Mouse (Mus musculus) forebrain, embryonic 12.5 days (tissue): ENCODE measurements at regions not wholly inside any gene's neighbourhood (a gene's known extent, or its start where the extent isn't known, plus 50 kb on each side); places are given as distances from the start of the nearest gene placed in this dataset.
A peak's percentile ranks its signal among the peaks of the same experiment; 100 is the strongest.

Source experiments
- ATAC-seq: fragments of 200-750 bp; cut with Nextera tagmentation; 2 replicates; pipeline ENCODE4 v1.8.0; 2017; ENCODE audit warnings: moderate TSS enrichment; ENCODE audit not compliant: low FRiP score
- H3K27ac ChIP-seq: fragments of 300-500 bp; sonication (generic); 2 replicates; pipeline ENCODE4 v1.5.1; 2016; ENCODE audit warnings: mild to moderate bottlenecking
- H3K27me3 ChIP-seq: fragments of 300-500 bp; sonication (generic); 2 replicates; pipeline ENCODE4 v1.6.1; 2016; ENCODE audit warnings: mild to moderate bottlenecking
- H3K36me3 ChIP-seq: fragments of 300-500 bp; sonication (generic); replicated peaks from 2 replicates; pipeline ENCODE4 v1.6.1; 2016; ENCODE audit warnings: mild to moderate bottlenecking
- H3K4me1 ChIP-seq: fragments of 300-500 bp; sonication (generic); 2 replicates; pipeline ENCODE4 v1.6.1; 2016
- H3K4me2 ChIP-seq: fragments of 300-500 bp; sonication (generic); 2 replicates; pipeline ENCODE4 v1.6.1; 2016; ENCODE audit warnings: mild to moderate bottlenecking, moderate library complexity
- H3K4me3 ChIP-seq: fragments of 300-500 bp; sonication (generic); replicated peaks from 2 replicates; pipeline ENCODE4 v1.5.1; 2016; ENCODE audit warnings: mild to moderate bottlenecking
- H3K9ac ChIP-seq: fragments of 300-500 bp; sonication (generic); 2 replicates; pipeline ENCODE4 v1.6.1; 2016; ENCODE audit warnings: mild to moderate bottlenecking
- H3K9me3 ChIP-seq: fragments of 300-500 bp; sonication (generic); 2 replicates; pipeline ENCODE4 v1.6.1; 2016
- WGBS: fragments of 180-500 bp; shearing (Covaris S2); methylation state at CpG from one replicate; pipeline ENCODE4 v1.1.7; 2016; 5-methylcytosine and 5-hydroxymethylcytosine counted together

DNA sequence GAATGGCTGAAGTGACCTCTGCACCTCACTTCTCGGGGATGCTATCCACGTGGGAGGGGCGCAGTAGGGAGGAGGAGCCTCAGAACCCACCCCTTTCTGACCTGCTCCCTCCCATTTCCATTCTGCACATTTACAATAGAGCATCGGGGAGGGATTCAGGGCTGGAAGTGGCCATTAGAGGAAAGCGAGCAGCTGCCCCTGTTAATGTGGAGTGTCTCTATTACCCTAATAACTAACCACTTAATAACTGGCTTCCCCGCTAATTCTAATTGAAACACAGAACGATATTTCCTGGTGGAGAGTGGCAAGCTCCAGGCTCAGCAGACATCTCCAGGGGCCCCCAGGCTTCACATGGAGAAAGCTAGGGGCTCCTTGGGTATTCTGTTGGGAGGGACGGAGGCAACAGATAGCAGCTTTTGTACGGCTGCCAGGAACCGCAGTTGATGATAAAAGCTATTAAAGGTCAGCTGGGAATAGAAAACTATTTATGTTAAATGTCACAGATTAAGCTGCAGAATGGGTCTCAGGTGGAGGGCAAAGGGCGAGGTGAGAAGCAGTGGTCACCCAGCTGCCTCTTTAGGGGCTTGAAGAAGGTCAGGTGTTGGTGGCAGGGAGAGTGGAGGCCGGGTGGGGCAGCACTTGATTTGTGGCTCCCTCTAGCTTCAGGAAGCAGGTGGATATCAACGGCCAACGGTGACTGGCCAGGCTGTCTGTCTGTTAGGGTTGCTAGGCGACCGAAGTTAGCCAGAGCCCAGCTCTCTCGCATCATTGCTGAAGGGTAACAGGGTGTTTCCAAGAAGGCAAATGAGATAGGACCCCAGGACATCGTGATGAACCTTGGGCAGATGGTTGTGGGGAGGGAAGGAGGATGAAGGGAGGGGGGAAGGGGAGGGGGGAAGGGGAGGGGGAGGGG lies 118.4 kb upstream of the Sdk2 start:
- Histone ChIP-seq H3K9me3 (peaks cover under 1% of the 10 kb centered on the region; the same call in 1 of the 2 replicates), H3K27me3 (0 out of 2 replicates have a peak, but pooled peaks cover 13% of the 10 kb centered on the region), H3K4me2 (no peak overlapping the region), H3K4me3 (no peak overlapping the region), H3K4me1 (peaks cover 20% of the 10 kb centered on the region), H3K27ac (no peak overlapping the region), H3K9ac (no peak overlapping the region), H3K36me3 (no peaks in the 10 kb centered on the region)
- WGBS: 41% methylated on average over 18 of the region's 18 CpGs
- peak; percentile 68 for ATAC-seq

DNA sequence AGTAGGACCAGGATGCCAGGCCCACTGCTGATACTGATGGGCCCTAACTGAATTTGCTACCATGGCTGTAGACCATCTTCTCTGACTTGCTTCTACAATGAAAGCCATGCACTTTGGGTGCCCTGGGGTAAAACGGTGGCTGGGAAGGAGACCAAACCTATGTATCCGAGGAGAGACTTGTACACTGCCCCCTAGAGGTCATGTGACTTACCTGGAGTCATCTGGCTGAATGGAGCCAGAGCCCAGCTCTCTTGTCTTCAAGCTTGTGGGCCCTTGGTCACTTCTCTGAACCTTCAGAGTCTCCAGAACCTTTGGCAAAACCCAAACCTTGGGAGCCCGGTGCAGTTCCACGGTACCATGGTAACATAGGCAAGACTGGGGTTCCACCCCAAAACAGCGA lies 117.6 kb upstream of the Sdk2 start:
- Histone ChIP-seq H3K4me2 (no peak overlapping the region), H3K4me1 (peaks cover 20% of the 10 kb centered on the region), H3K9ac (no peak overlapping the region), H3K9me3 (no peaks in the 10 kb centered on the region), H3K27me3 (0 out of 2 replicates have a peak, but pooled peaks cover 9% of the 10 kb centered on the region), H3K27ac (no peak overlapping the region), H3K4me3 (no peak overlapping the region), H3K36me3 (no peaks in the 10 kb centered on the region)
- WGBS: 84% methylated on average over 5 of the region's 5 CpGs
- ATAC-seq: no peak

DNA sequence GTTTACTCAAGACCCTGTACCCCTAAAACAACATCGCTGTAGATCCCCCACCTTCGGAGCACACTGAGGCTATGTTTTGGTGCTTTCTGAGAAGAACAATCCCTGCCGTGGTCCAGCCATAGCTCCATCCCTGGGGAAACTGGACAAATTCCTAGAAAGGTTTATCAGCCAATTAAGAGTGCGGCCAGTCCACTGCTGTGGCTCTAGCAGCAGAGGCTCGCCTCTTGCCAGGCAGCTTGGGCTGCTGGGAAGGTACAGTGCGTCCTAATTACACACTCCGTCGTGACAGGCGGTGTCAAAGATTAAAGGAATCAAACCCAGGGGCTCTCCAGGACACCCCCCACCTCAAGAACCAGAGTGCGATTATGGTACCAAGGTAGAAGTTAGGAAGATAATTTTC lies 116.4 kb upstream of the Sdk2 start:
- Histone ChIP-seq H3K4me1 (peaks cover 30% of the 10 kb centered on the region), H3K27me3 (0 out of 2 replicates have a peak, but pooled peaks cover 9% of the 10 kb centered on the region), H3K27ac (no peak overlapping the region), H3K9me3 (no peaks in the 10 kb centered on the region), H3K4me2 (no peak overlapping the region), H3K36me3 (no peaks in the 10 kb centered on the region), H3K9ac (no peak overlapping the region), H3K4me3 (no peak overlapping the region)
- 84% methylated on average over 10 of the region's 10 CpGs for WGBS
- no peak for ATAC-seq

DNA sequence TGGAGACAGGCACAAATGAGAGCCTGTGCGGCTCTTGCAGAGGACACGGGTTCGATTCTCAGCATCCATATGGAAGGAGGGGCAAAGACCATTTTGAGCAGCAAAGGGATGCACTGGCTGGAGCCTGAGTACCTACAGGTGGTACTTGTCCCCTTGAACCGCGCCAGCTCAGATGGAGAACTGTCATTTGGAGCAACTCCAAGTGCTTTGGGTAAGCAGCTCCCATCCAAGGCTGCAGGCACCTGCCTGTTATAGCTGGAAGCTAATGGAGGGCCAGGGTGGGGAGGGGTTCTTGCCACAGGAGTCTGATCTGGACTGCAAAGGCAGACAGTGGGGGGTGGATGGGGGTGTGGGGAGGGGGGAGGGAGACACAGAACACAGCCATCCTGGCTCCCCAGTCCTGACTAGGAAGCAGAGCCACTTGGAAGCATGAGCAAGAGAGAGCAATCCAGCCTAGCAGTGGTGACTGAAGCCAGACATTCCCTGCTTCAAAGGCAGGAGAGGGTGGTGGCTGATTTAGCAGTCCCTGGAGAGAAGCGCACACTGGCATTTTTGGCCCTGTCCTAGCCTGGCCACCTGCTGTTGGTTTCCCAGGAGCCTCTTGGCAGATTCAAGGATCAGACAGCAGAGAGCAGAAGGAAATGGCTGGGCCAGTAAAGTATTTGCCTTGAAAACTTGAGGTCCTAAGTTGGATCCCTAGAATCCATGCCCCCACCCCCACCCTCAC lies 112.1 kb upstream of the Sdk2 start:
- Histone ChIP-seq H3K36me3 (no peaks in the 10 kb centered on the region), H3K4me3 (no peak overlapping the region), H3K4me1 (peaks cover 46% of the 10 kb centered on the region), H3K4me2 (no peak overlapping the region), H3K9me3 (no peaks in the 10 kb centered on the region), H3K9ac (no peak overlapping the region), H3K27ac (no peak overlapping the region), H3K27me3 (no peaks in the 10 kb centered on the region; the same call in 1 of the 2 replicates)
- 62% methylated on average over 6 of the region's 6 CpGs for WGBS
- no peak for ATAC-seq

DNA sequence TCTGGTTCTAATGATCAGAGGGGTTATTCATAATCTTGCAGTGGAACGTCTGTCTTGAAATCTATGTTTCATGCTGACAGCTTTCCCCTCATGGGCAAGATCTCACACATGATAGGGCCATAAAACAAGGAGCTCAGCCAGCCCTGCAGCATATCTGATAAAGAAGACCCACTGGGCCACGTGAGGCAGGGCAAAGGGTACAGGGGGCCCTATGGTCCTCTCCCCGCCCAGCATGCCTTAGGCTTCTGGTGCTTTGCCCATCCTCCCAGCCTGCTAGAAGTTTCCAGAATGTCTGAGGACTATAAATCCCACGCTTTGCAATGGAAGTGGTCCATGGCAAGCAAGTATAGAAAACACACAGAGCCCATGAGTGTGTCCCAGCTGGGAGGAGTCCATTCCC lies 110.9 kb upstream of the Sdk2 start:
- no peak overlapping the region for H3K4me3 ChIP-seq
- no peaks in the 10 kb centered on the region for H3K36me3 ChIP-seq
- H3K9ac ChIP-seq: no peak overlapping the region
- H3K9me3 ChIP-seq: no peaks in the 10 kb centered on the region
- WGBS: 59% methylated on average over 4 of the region's 4 CpGs
- ATAC-seq: no peak
- no peaks in the 10 kb centered on the region; the same call in 1 of the 2 replicates for H3K27me3 ChIP-seq
- peaks cover 42% of the 10 kb centered on the region for H3K4me1 ChIP-seq
- H3K27ac ChIP-seq: no peak overlapping the region
- H3K4me2 ChIP-seq: no peak overlapping the region

DNA sequence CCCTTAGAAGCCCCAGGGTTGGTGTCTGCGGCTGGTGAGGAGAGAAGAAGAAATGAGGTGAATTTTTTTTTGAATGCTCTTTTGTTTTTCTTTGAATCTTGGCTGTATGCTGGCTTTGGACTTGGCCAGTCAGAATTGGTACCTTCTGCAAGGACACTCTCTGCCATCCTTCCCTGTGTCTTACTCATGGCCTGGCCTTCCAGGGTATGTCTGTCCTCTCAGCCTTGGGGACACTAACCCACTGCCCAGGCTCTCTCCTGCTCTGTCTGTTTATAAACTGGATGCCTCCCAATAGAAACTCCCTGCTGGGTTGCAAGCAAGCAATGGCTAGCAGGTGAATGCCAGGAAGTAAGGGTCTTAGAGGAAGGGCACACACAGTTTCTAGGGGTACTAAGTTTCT lies 110.4 kb upstream of the Sdk2 start:
- H3K9me3 ChIP-seq: no peaks in the 10 kb centered on the region
- WGBS: 100% methylated on average over 1 of the region's 1 CpGs
- peaks cover 41% of the 10 kb centered on the region for H3K4me1 ChIP-seq

DNA sequence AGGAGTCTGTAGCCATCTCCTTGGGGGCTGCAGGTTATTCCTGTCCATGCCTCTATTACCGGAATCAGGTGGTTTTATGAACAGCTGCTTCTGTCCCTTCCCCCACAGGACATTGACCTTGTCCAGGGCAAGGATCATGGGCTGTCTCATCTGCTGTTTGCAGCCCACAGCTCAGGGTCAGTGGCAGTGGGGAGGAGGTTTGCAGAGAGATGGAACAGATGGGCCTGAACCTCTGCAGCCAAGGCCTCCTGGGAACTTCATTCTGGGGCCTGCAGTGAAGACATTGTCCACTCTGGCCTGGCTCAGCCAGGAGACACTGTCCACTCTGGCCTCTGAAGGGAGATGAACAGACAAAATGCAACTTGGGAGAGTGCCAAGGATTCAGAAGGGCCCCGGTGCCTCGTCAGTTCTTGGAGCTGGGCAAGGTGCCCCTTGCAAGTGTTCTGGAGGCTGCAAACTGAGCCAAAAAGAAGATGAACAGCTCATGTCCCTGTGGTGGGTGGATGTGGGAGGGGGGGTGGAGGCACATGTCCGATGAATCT lies 109.9 kb upstream of the Sdk2 start:
- H3K27me3 ChIP-seq: no peaks in the 10 kb centered on the region; the same call in 1 of the 2 replicates
- peaks cover 41% of the 10 kb centered on the region for H3K4me1 ChIP-seq
- WGBS: 70% methylated on average over 4 of the region's 4 CpGs
- H3K27ac ChIP-seq: peak overlapping the region; percentile 70; the same call in 1 of the 2 replicates
- H3K4me3 ChIP-seq: no peak overlapping the region
- H3K4me2 ChIP-seq: no peak overlapping the region
- H3K36me3 ChIP-seq: no peaks in the 10 kb centered on the region
- no peaks in the 10 kb centered on the region for H3K9me3 ChIP-seq
- ATAC-seq: no peak
- H3K9ac ChIP-seq: no peak overlapping the region

More for the DNA sequence above, 110.4 kb upstream of the Sdk2 start:
- Histone ChIP-seq H3K27ac (no peak overlapping the region), H3K27me3 (no peaks in the 10 kb centered on the region; the same call in 1 of the 2 replicates), H3K4me2 (no peak overlapping the region), H3K36me3 (no peaks in the 10 kb centered on the region), H3K4me3 (no peak overlapping the region), H3K9ac (no peak overlapping the region)
- no peak for ATAC-seq

DNA sequence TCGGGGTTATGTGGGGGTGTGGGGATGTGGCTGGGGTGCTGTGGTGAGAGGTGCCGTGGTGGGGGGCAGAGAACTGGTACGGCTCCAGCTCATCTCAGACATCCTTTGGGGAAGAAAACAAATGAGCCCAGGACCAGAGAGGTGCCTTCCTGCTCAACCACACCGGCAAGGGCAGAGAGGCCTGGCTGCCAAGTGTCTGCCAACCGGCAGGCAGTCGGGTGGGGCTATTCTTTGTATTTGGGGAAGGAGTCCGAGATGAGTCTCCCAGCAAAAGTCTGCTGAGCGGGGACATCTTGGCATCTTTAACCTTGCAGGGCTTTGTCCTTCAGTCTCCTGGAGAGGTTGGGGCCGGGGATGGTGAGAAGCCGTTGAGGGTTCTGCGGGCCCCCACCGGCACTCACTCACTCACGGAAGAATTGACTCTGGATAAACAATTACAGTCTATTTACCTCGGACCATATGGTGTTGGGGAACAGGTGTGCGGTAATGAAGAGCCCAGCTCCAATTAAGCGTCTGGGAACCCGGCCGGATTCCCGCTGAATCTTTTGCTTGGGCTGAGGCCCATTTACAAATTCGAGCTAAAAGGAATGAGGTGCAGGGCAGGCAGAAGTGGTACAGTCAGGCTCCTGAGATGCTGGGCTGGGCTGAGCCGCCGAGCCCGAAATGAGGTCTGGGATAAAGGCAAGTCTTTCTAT lies 108.7 kb upstream of the Sdk2 start:
- H3K4me1 ChIP-seq: peaks cover 45% of the 10 kb centered on the region
- ATAC-seq: peak; percentile 75; the same call in 1 of the 2 replicates
- 23% methylated on average over 23 of the region's 23 CpGs for WGBS

DNA sequence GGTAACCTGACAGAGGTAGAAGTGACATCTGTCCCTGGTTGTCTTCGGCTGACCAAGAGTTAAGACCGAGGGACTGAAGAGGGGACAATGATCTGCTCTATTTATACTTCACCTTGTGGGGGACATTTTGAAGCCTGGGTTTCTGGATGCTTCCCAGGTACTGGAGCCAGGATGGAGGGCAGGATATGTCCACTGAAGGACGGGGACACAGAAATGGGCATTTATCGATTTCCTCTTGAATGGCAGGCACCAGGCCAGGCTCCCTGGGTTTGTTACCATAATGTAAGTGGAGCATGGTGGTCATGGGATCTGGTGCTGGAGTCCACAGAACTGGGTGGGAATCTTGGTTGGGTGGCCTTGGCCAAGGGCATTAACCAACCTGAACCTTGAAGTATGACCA lies 108.0 kb upstream of the Sdk2 start:
- Histone ChIP-seq H3K4me2 (no peak overlapping the region), H3K4me3 (no peak overlapping the region), H3K27me3 (peaks cover 3% of the 10 kb centered on the region), H3K9me3 (no peaks in the 10 kb centered on the region), H3K9ac (no peak overlapping the region), H3K4me1 (peaks cover 45% of the 10 kb centered on the region), H3K27ac (peak overlapping the region; percentile 61), H3K36me3 (no peaks in the 10 kb centered on the region)
- 91% methylated on average over 4 of the region's 4 CpGs for WGBS
- ATAC-seq: no peak

More for the DNA sequence above, 108.7 kb upstream of the Sdk2 start:
- Histone ChIP-seq H3K36me3 (no peaks in the 10 kb centered on the region), H3K4me3 (no peak overlapping the region), H3K27ac (peak overlapping the region; percentile 70), H3K27me3 (no peaks in the 10 kb centered on the region; the same call in 1 of the 2 replicates), H3K9ac (no peak overlapping the region), H3K9me3 (no peaks in the 10 kb centered on the region), H3K4me2 (no peak overlapping the region)

DNA sequence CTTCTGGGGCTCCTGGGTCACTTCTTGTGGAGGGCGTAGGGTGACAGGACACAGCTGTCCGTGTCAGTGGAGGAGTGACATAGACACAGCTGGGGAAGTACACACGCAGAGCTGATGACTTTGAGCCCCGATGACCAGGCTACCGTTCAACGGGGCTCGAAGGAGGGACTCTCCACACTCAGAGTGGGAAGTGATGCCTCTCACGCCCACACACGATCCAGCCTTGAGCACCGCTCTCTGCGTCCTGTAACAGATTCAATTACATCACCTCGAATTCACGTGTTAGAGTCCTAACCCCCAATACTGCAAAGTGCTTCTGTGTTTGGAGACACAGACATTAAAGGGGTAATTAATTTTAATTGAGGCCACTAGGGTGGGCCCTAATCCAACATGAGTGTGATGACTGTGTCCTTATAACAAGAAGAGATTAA lies 101.4 kb upstream of the Sdk2 start:
- Histone ChIP-seq H3K4me2 (no peak overlapping the region), H3K9ac (no peak overlapping the region), H3K4me1 (peaks cover 13% of the 10 kb centered on the region), H3K36me3 (no peaks in the 10 kb centered on the region), H3K27ac (no peak overlapping the region), H3K4me3 (no peak overlapping the region), H3K27me3 (peaks cover 20% of the 10 kb centered on the region), H3K9me3 (no peaks in the 10 kb centered on the region)
- WGBS: 70% methylated on average over 13 of the region's 13 CpGs
- no peak for ATAC-seq

DNA sequence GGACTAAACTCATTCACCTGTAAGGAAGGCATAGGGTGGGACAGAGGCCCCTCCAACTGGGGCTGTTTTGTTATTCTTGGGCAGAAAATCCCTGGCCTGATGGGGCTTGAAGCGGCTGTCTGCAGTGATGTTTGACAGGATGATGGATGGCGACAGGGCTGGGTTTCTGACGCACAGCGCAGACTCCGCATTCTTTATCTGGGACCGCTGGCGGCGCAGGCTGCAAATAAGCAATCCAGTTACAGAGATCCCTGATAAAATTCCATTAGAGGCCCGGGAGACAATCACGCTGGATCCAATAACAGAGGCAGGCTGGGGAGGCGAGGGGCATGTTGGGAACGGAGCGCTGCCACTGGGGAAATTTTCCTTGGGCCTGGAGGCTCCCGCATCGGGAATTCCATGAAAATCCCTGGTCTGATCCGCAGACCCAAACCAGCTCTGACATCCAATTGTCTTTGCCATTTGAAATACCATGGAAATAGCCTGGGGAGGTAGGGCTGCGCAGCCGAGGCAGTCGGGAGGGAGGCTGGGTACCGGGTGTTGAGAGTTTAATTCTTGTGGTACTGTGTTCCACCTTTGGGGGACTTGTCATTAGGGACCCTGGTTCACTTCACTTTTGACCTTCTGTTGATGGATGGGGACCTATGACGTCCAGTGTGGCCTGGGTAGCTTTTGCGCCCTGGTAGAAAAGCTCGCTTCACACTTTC lies 99.0 kb upstream of the Sdk2 start:
- no peak for ATAC-seq
- Histone ChIP-seq H3K9ac (0 out of 2 replicates have a peak overlapping the region, but pooled peaks have one; percentile 3), H3K27me3 (peaks cover 20% of the 10 kb centered on the region), H3K4me1 (peaks cover 10% of the 10 kb centered on the region; the same call in 1 of the 2 replicates), H3K36me3 (no peaks in the 10 kb centered on the region), H3K27ac (0 out of 2 replicates have a peak overlapping the region, but pooled peaks have one; percentile 36), H3K4me3 (no peak overlapping the region), H3K4me2 (peak overlapping the region; percentile 34), H3K9me3 (no peaks in the 10 kb centered on the region)
- 31% methylated on average over 23 of the region's 23 CpGs for WGBS
